31 mouse cellular contexts compared by ENCODE assay signal in genomic region chr15:15873461-15873860, GRCm38 (mm10).
"Had no signal": no experiment of that assay in that cellular context is flagged by ENCODE, and none has a peak within 500 bp of the region (broad histone marks: within the 10 kb centered on the region; RNA-seq: fewer than 3 reads in every experiment).

No protein-coding gene starts in this region.

- H3K9ac ChIP-seq: limb, embryonic 12.5 days; limb, embryonic 13.5 days; limb, embryonic 15.5 days; liver, embryonic 12.5 days; liver, embryonic 13.5 days; liver, embryonic 14.5 days; liver, embryonic 15.5 days; liver, postnatal 0 days; lung, embryonic 14.5 days; lung, embryonic 15.5 days; midbrain, embryonic 12.5 days; midbrain, embryonic 13.5 days; midbrain, embryonic 15.5 days; neural tube, embryonic 12.5 days had no signal

- H3K27me3 ChIP-seq: limb, embryonic 12.5 days; limb, embryonic 13.5 days; limb, embryonic 15.5 days; liver, embryonic 12.5 days; liver, embryonic 13.5 days; liver, embryonic 15.5 days; lung, embryonic 15.5 days; megakaryocyte, embryonic 14.5 days; midbrain, embryonic 12.5 days; midbrain, embryonic 13.5 days; midbrain, embryonic 15.5 days; neural tube, embryonic 12.5 days had no signal

- H3K4me2 ChIP-seq: limb, embryonic 12.5 days; limb, embryonic 13.5 days; limb, embryonic 15.5 days; liver, embryonic 11.5 days; liver, embryonic 12.5 days; liver, embryonic 13.5 days; liver, embryonic 15.5 days; lung, embryonic 14.5 days; lung, embryonic 15.5 days; midbrain, embryonic 11.5 days; midbrain, embryonic 12.5 days; midbrain, embryonic 13.5 days; midbrain, embryonic 15.5 days; neural tube, embryonic 12.5 days had no signal

- H3K9me3 ChIP-seq: limb, embryonic 10.5 days; limb, embryonic 12.5 days; limb, embryonic 13.5 days; limb, embryonic 15.5 days; liver, embryonic 12.5 days; liver, embryonic 13.5 days; liver, embryonic 15.5 days; lung, embryonic 15.5 days; megakaryocyte, embryonic 14.5 days; midbrain, embryonic 10.5 days; midbrain, embryonic 12.5 days; midbrain, embryonic 13.5 days; midbrain, embryonic 15.5 days; neural tube, embryonic 12.5 days had no signal

- H3K4me1 ChIP-seq: limb, embryonic 10.5 days; limb, embryonic 12.5 days; limb, embryonic 13.5 days; limb, embryonic 15.5 days; liver, embryonic 12.5 days; liver, embryonic 13.5 days; liver, embryonic 15.5 days; lung, embryonic 15.5 days; megakaryocyte, embryonic 14.5 days; midbrain, embryonic 10.5 days; midbrain, embryonic 12.5 days; midbrain, embryonic 13.5 days; midbrain, embryonic 15.5 days; neural tube, embryonic 12.5 days had no signal

- ATAC-seq: liver, embryonic 12.5 days; liver, postnatal 0 days; lung, postnatal 0 days; midbrain, embryonic 13.5 days; midbrain, embryonic 15.5 days had no signal

- H3K27ac ChIP-seq: limb, embryonic 10.5 days; limb, embryonic 12.5 days; limb, embryonic 13.5 days; limb, embryonic 15.5 days; liver, embryonic 12.5 days; liver, embryonic 13.5 days; liver, embryonic 14.5 days; liver, embryonic 15.5 days; lung, embryonic 15.5 days; macrophage; midbrain, embryonic 10.5 days; midbrain, embryonic 12.5 days; midbrain, embryonic 13.5 days; midbrain, embryonic 15.5 days; neural tube, embryonic 12.5 days had no signal

- H3K36me3 ChIP-seq: limb, embryonic 10.5 days; limb, embryonic 12.5 days; limb, embryonic 13.5 days; limb, embryonic 15.5 days; liver, embryonic 12.5 days; liver, embryonic 13.5 days; liver, embryonic 15.5 days; lung, embryonic 15.5 days; midbrain, embryonic 10.5 days; midbrain, embryonic 12.5 days; midbrain, embryonic 13.5 days; midbrain, embryonic 15.5 days; neural tube, embryonic 12.5 days had no signal

- H3K4me3 ChIP-seq: limb, embryonic 10.5 days; limb, embryonic 12.5 days; limb, embryonic 13.5 days; limb, embryonic 15.5 days; liver, embryonic 12.5 days; liver, embryonic 13.5 days; liver, embryonic 15.5 days; lung, embryonic 15.5 days; megakaryocyte, embryonic 14.5 days; midbrain, embryonic 10.5 days; midbrain, embryonic 12.5 days; midbrain, embryonic 13.5 days; midbrain, embryonic 15.5 days; myocyte; neural tube, embryonic 12.5 days had no signal

- DNase-seq: left cerebral cortex, postnatal 4 days; liver; liver, embryonic 13.5 days; liver, postnatal 0 days; lung, adult 18-20 months; lung, adult 2 months; lung, embryonic 14.5 days; lung, postnatal 10 days; lung, postnatal 14 days; lung, postnatal 36 days; lung, postnatal 4 days; midbrain, embryonic 14.5 days had no signal
